Mouse (Mus musculus): Measurements from ENCODE around the gene Scgb1b15.
"Not testable (repeated sequence)": the region's sequence is repeated elsewhere in the genome, so short reads cannot be mapped to it uniquely, and the experiment has no call there.

Scgb1b15 gene

GRCm38 (mm10) chr7:32836254-32836653 is at the start of gene Scgb1b15:
Scgb1b15 (plus strand) TSS chr7:32836554.
- DNase-seq (ENCODE audit: low read depth, low spot score), result not testable (repeated sequence)

- not testable (repeated sequence) for DNase-seq (ENCODE audit: low read depth, low spot score)
These were observed 6.8 kb upstream of the Scgb1b15 start, which contains the start of gene Scgb2b15 for GRCm38 (mm10) chr7:32829562-32829961. Scgb2b15 (minus strand) TSS chr7:32829662.

Measured in A20 (cell line).